Mouse (Mus musculus): Measurements from ENCODE around the gene Fam214b.

The Fam214b gene

GRCm38 (mm10) chr4:43010161-43011038 lies 35.6 kb downstream of the Fam214b start, which contains the start of gene Fancg:
Gene Fancg, minus strand, starts transcription at chr4:43010506.
- DNase-seq (ENCODE audit: low spot score in 2 of 2), result peak; percentile 78 to 79

GRCm38 (mm10) chr4:43005765-43006164 lies 40.3 kb downstream of the Fam214b start:
- no peak for DNase-seq (ENCODE audit: low spot score in 2 of 2)

- DNase-seq (ENCODE audit: low spot score in 2 of 2), result no peak
Measured at GRCm38 (mm10) chr4:43004951-43005350, 41.1 kb downstream of the Fam214b start.

- DNase-seq (ENCODE audit: low spot score in 2 of 2), result no peak
Measured at GRCm38 (mm10) chr4:43002756-43003439, 43.1 kb downstream of the Fam214b start.

GRCm38 (mm10) chr4:43001272-43001671 lies 44.7 kb downstream of the Fam214b start:
- DNase-seq (ENCODE audit: low spot score in 2 of 2), result no peak

GRCm38 (mm10) chr4:43000141-43000986 lies 45.7 kb downstream of the Fam214b start, which contains the start of gene Vcp:
Gene Vcp, minus strand, starts transcription at chr4:43000507.
- DNase-seq (ENCODE audit: low spot score in 2 of 2), result peak; percentile 98 to 99

- peak; percentile 58 to 59 for DNase-seq (ENCODE audit: low spot score in 2 of 2)
Measured at GRCm38 (mm10) chr4:42999451-43000140, 46.4 kb downstream of the Fam214b start.

- DNase-seq (ENCODE audit: low spot score in 2 of 2), result no peak
Measured at GRCm38 (mm10) chr4:42998022-42998421, 48.0 kb downstream of the Fam214b start.

- no peak for DNase-seq (ENCODE audit: low spot score in 2 of 2)
Measured at GRCm38 (mm10) chr4:42988296-42988695, 57.7 kb downstream of the Fam214b start.
